Mouse (Mus musculus) myocyte (in vitro differentiated cells): ENCODE results near the gene St6galnac3. TPM values are rescaled to one million over a fixed set of nuclear protein-coding genes. Genes with fewer than 3 reads are reported as not detected.

Experiments used
- H3K27me3 ChIP-seq: one replicate; pipeline ENCODE4 v1.6.1; 2011; ENCODE audit not compliant: control insufficient read depth, insufficient read depth, insufficient read length
- H3K36me3 ChIP-seq: one replicate; pipeline ENCODE4 v1.6.1; 2011; ENCODE audit not compliant: control insufficient read depth, insufficient read depth
- H3K4me2 ChIP-seq: one replicate; pipeline ENCODE4 v1.6.1; 2011; ENCODE audit warnings: low read depth, control low read depth
- H3K4me3 ChIP-seq: one replicate; pipeline ENCODE4 v1.5.1; 2011; ENCODE audit warnings: mild to moderate bottlenecking, control low read depth, moderate library complexity
- H3K79me2 ChIP-seq: one replicate; pipeline ENCODE4 v1.6.1; 2011; ENCODE audit not compliant: control insufficient read depth, insufficient read depth
- H3ac ChIP-seq: one replicate; pipeline ENCODE4 v1.6.1; 2011; ENCODE audit not compliant: control insufficient read depth, insufficient read length
- CEBPB ChIP-seq: IDR thresholded peaks from 2 replicates; pipeline ENCODE4 v1.6.1; 2011; ENCODE audit warnings: mild to moderate bottlenecking, moderate library complexity; ENCODE audit not compliant: poor library complexity, insufficient read depth, severe bottlenecking
- E2F4 ChIP-seq: IDR thresholded peaks from one replicate; pipeline ENCODE4 v1.6.1; 2011; ENCODE audit warnings: mild to moderate bottlenecking, control low read depth, moderate library complexity; ENCODE audit not compliant: insufficient read depth
- MAX ChIP-seq: IDR thresholded peaks from one replicate; pipeline ENCODE4 v1.6.1; 2011; ENCODE audit warnings: low read depth, mild to moderate bottlenecking, control low read depth
- MYOD1 ChIP-seq, 3 experiments: IDR thresholded peaks; one replicate each; pipeline ENCODE4 v1.6.1; 2011; ENCODE audit warnings: control low read depth in 2 of 3, low read depth in 2 of 3, mild to moderate bottlenecking in 2 of 3, moderate library complexity in 1 of 3; ENCODE audit not compliant: insufficient read length in 2 of 3, control insufficient read depth in 1 of 3
- MYOG ChIP-seq, 3 experiments: IDR thresholded peaks; one replicate each; pipeline ENCODE4 v1.6.1; 2011; ENCODE audit warnings: control low read depth in 2 of 3, low read depth in 2 of 3, mild to moderate bottlenecking in 2 of 3; ENCODE audit not compliant: insufficient read length in 2 of 3, control insufficient read depth in 1 of 3, insufficient read depth in 1 of 3
- POLR2A ChIP-seq: IDR thresholded peaks from one replicate; pipeline ENCODE4 v1.6.1; 2011; ENCODE audit warnings: low read depth, mild to moderate bottlenecking, control low read depth, moderate library complexity; ENCODE audit not compliant: insufficient read length
- POLR2AphosphoS2 ChIP-seq: IDR thresholded peaks from one replicate; pipeline ENCODE4 v1.6.1; 2011; ENCODE audit warnings: low read depth, control low read depth; ENCODE audit not compliant: insufficient read length
- REST ChIP-seq: IDR thresholded peaks from one replicate; pipeline ENCODE4 v1.6.1; 2011; ENCODE audit warnings: mild to moderate bottlenecking, control low read depth, moderate library complexity; ENCODE audit not compliant: insufficient read depth, insufficient read length
- SRF ChIP-seq: IDR thresholded peaks from one replicate; pipeline ENCODE4 v1.6.1; 2011; ENCODE audit warnings: low read depth; ENCODE audit not compliant: control insufficient read depth, insufficient read length
- TCF12 ChIP-seq: IDR thresholded peaks from one replicate; pipeline ENCODE4 v1.6.1; 2011; ENCODE audit warnings: mild to moderate bottlenecking, control low read depth; ENCODE audit not compliant: poor library complexity, insufficient read depth, severe bottlenecking
- TCF3 ChIP-seq: IDR thresholded peaks from one replicate; pipeline ENCODE4 v1.6.1; 2011; ENCODE audit warnings: low read depth, control low read depth; ENCODE audit not compliant: insufficient read length
- USF1 ChIP-seq: IDR thresholded peaks from one replicate; pipeline ENCODE4 v1.6.1; 2011; ENCODE audit warnings: low read depth, mild to moderate bottlenecking, control low read depth, moderate library complexity
- polyA plus RNA-seq: library from polyadenylated mRNA; unstranded; fragments of >200 nt; fragmentation: generic; extraction: Trizol; gene quantifications from one replicate; pipeline ENCODE4 v1.2.1, GENCODE M21; 2012; ENCODE audit warnings: missing spikeins

St6galnac3 gene
- polyA plus RNA-seq, 1 experiment: not detected

GRCm38 (mm10) chr3:153584836-153585235 is 140.1 kb downstream of the St6galnac3 start:
- H3K36me3 ChIP-seq: no peaks in the 10 kb centered on the region
- no peak overlapping the region for H3ac ChIP-seq
- H3K27me3 ChIP-seq: no peaks in the 10 kb centered on the region
- TF ChIP-seq E2F4: no peak
- TF ChIP-seq POLR2A: no peak
- TF ChIP-seq REST: no peak
- no peak for TF ChIP-seq MYOG (IDR thresholded peaks at IDR 0.05; ENCODE audit: control insufficient read depth in 1 of 3, insufficient read depth in 1 of 3, insufficient read length in 2 of 3, low read depth in 2 of 3)
- no peak for TF ChIP-seq SRF
- TF ChIP-seq TCF3: no peak
- TF ChIP-seq USF1: no peak
- no peak for TF ChIP-seq TCF12
- no peak overlapping the region for H3K4me2 ChIP-seq
- no peaks in the 10 kb centered on the region for H3K79me2 ChIP-seq
- no peak overlapping the region for H3K4me3 ChIP-seq

- Histone ChIP-seq H3K36me3 (no peaks in the 10 kb centered on the region), H3K4me2 (no peak overlapping the region), H3K4me3 (no peak overlapping the region), H3K79me2 (no peaks in the 10 kb centered on the region), H3ac (no peak overlapping the region), H3K27me3 (no peaks in the 10 kb centered on the region)
- TF ChIP-seq MYOG (IDR thresholded peaks at IDR 0.05; ENCODE audit: control insufficient read depth in 1 of 3, insufficient read depth in 1 of 3, insufficient read length in 2 of 3, low read depth in 2 of 3) (no peak), REST (no peak), SRF (no peak)
Measured at GRCm38 (mm10) chr3:153582065-153582464, 142.9 kb downstream of the St6galnac3 start.

GRCm38 (mm10) chr3:153580625-153581024 is 144.3 kb downstream of the St6galnac3 start:
- Histone ChIP-seq H3K4me2 (no peak overlapping the region), H3K79me2 (no peaks in the 10 kb centered on the region), H3ac (no peak overlapping the region)

GRCm38 (mm10) chr3:153580136-153580535 is 144.8 kb downstream of the St6galnac3 start:
- Histone ChIP-seq H3K4me2 (no peak overlapping the region), H3K36me3 (no peaks in the 10 kb centered on the region), H3K4me3 (no peak overlapping the region), H3ac (no peak overlapping the region), H3K79me2 (no peaks in the 10 kb centered on the region), H3K27me3 (no peaks in the 10 kb centered on the region)
- TF ChIP-seq USF1 (no peak), REST (no peak), MYOD1 (IDR thresholded peaks at IDR 0.05; ENCODE audit: control insufficient read depth in 1 of 3, insufficient read length in 2 of 3, low read depth in 2 of 3) (no peak), SRF (no peak), MYOG (IDR thresholded peaks at IDR 0.05; ENCODE audit: control insufficient read depth in 1 of 3, insufficient read depth in 1 of 3, insufficient read length in 2 of 3, low read depth in 2 of 3) (no peak), MAX (no peak), POLR2AphosphoS2 (no peak), CEBPB (no peak), E2F4 (no peak)

More at GRCm38 (mm10) chr3:153580625-153581024, 144.3 kb downstream of the St6galnac3 start:
- no peaks in the 10 kb centered on the region for H3K27me3 ChIP-seq
- H3K4me3 ChIP-seq: no peak overlapping the region
- TF ChIP-seq CEBPB (no peak), SRF (no peak), REST (no peak)
- no peaks in the 10 kb centered on the region for H3K36me3 ChIP-seq

GRCm38 (mm10) chr3:153577286-153577685 is 147.7 kb downstream of the St6galnac3 start:
- no peaks in the 10 kb centered on the region for H3K27me3 ChIP-seq
- no peaks in the 10 kb centered on the region for H3K79me2 ChIP-seq
- TF ChIP-seq SRF (no peak), MYOD1 (IDR thresholded peaks at IDR 0.05; ENCODE audit: control insufficient read depth in 1 of 3, insufficient read length in 2 of 3, low read depth in 2 of 3) (no peak), CEBPB (no peak), TCF12 (no peak)
- H3K4me3 ChIP-seq: no peak overlapping the region
- H3K4me2 ChIP-seq: no peak overlapping the region
- H3K36me3 ChIP-seq: no peaks in the 10 kb centered on the region
- H3ac ChIP-seq: no peak overlapping the region

- Histone ChIP-seq H3ac (no peak overlapping the region), H3K36me3 (no peaks in the 10 kb centered on the region), H3K79me2 (no peaks in the 10 kb centered on the region), H3K4me3 (no peak overlapping the region), H3K4me2 (no peak overlapping the region), H3K27me3 (no peaks in the 10 kb centered on the region)
- TF ChIP-seq POLR2AphosphoS2 (no peak), CEBPB (no peak), TCF12 (no peak), SRF (no peak), POLR2A (no peak), MAX (no peak), MYOG (IDR thresholded peaks at IDR 0.05; ENCODE audit: control insufficient read depth in 1 of 3, insufficient read depth in 1 of 3, insufficient read length in 2 of 3, low read depth in 2 of 3) (no peak), USF1 (no peak), REST (no peak)
Measured at GRCm38 (mm10) chr3:153571152-153571551, 153.8 kb downstream of the St6galnac3 start.
